In genomic region chr11:22972746-22973526, GRCm38 (mm10) we compare ENCODE assay signal across 8 mouse cellular contexts. TPM values are rescaled to one million over a fixed set of nuclear protein-coding genes. Genes with fewer than 3 reads are reported as not detected.
A peak's percentile ranks its signal among the peaks of the same experiment; 100 is the strongest.
DNase-seq lines count a peak whose midpoint lies in the region; ATAC-seq lines count a peak whose summit lies in the region.

No protein-coding gene starts in this region.

- WGBS in hindbrain, embryonic 13.5 days: 48% methylated on average over 45 of the region's 46 CpGs

- peak overlapping the region; percentile 50 for H3K4me3 ChIP-seq in hindbrain, embryonic 13.5 days

- DNase-seq in WW6 (ENCODE audit: low read depth, low spot score): peak; percentile 88
- peak; percentile 89 to 90 for DNase-seq in cerebellum, postnatal 25 days
- peak; percentile 79 to 81 for DNase-seq in frontal cortex, postnatal 14 days (ENCODE audit: low spot score in 2 of 2)
- peak; percentile 62 to 72 for DNase-seq in layer of hippocampus, postnatal 25 days (ENCODE audit: extremely low spot score in 1 of 2, low spot score in 1 of 2)
- peak; percentile 94 for DNase-seq in lung, postnatal 36 days
- peak; percentile 73 for DNase-seq in retina, embryonic 14.5 days (ENCODE audit: low spot score)
- peak; percentile 75 to 79 for DNase-seq in thymus, postnatal 36 days

- H3K4me2 ChIP-seq in hindbrain, embryonic 13.5 days: peak overlapping the region; percentile 70

- H3K9ac ChIP-seq in hindbrain, embryonic 13.5 days: peak overlapping the region; percentile 72

- H3K27me3 ChIP-seq in hindbrain, embryonic 13.5 days: no peaks in the 10 kb centered on the region

- peak; percentile 67 for ATAC-seq in hindbrain, embryonic 13.5 days (ENCODE audit: low FRiP score)

- H3K9me3 ChIP-seq in hindbrain, embryonic 13.5 days: peaks cover 18% of the 10 kb centered on the region

- peak overlapping the region; percentile 81 for H3K27ac ChIP-seq in hindbrain, embryonic 13.5 days

- peaks cover 36% of the 10 kb centered on the region for H3K4me1 ChIP-seq in hindbrain, embryonic 13.5 days (replicated peaks)

- peaks cover 32% of the 10 kb centered on the region for H3K36me3 ChIP-seq in hindbrain, embryonic 13.5 days

RNA-seq across cellular contexts. Expression of gene Zrsr1, which starts 1.1 kb away (rescaled TPM):
- 6.6 and 8.3 TPM in 2 replicates for polyA plus RNA-seq in hindbrain, embryonic 13.5 days (2015; fragmentation: Nextera tagmentation; extraction: Ambion mirVana)
- 10 to 100 TPM; 56.5 to 61.7 TPM for total RNA-seq in layer of hippocampus, postnatal 25 days (2021)

RNA-seq across cellular contexts. Expression of gene Gm28048, which starts 9.0 kb away (rescaled TPM):
- 4.8 and 6.1 TPM in 2 replicates for polyA plus RNA-seq in hindbrain, embryonic 13.5 days (2015; fragmentation: Nextera tagmentation; extraction: Ambion mirVana)
- 10 to 100 TPM in 1 of 2 experiments, 1 to 10 TPM in 1; 9.5 to 10.4 TPM for total RNA-seq in layer of hippocampus, postnatal 25 days (2021)

RNA-seq across cellular contexts. Expression of gene Commd1, which starts 9.2 kb away (rescaled TPM):
- polyA plus RNA-seq in hindbrain, embryonic 13.5 days (2015; fragmentation: Nextera tagmentation; extraction: Ambion mirVana): 287 and 301 TPM in 2 replicates
- 10 to 100 TPM; 50.9 to 62.2 TPM for total RNA-seq in layer of hippocampus, postnatal 25 days (2021)

RNA-seq across cellular contexts. Expression of gene Cct4, which starts 17.4 kb away (rescaled TPM):
- 309 and 314 TPM in 2 replicates for polyA plus RNA-seq in hindbrain, embryonic 13.5 days (2015; fragmentation: Nextera tagmentation; extraction: Ambion mirVana)
- total RNA-seq in layer of hippocampus, postnatal 25 days (2021): 100 to 1,000 TPM in 1 of 2 experiments, 10 to 100 TPM in 1; 99.5 to 114 TPM

RNA-seq across cellular contexts. Expression of gene Fam161a, which starts 34.4 kb away (rescaled TPM):
- polyA plus RNA-seq in hindbrain, embryonic 13.5 days (2015; fragmentation: Nextera tagmentation; extraction: Ambion mirVana): 6.6 and 7.5 TPM in 2 replicates
- 1 to 10 TPM; 4.2 to 6.3 TPM for total RNA-seq in layer of hippocampus, postnatal 25 days (2021)

Comparison
In these comparisons a context has a peak if more than half of its experiments do, and no peak if none do; other contexts are left out.
1. Peak in every context shown above with its lines: DNase-seq, ATAC-seq, H3K4me3 ChIP-seq and H3K27ac ChIP-seq.